Mouse (Mus musculus) cortical plate, adult 2 months (tissue): ENCODE measurements around the gene Ctrc.

Experiments
- CTCF ChIP-seq: fragments of 200-500 bp; IDR thresholded peaks from 2 replicates; pipeline ENCODE4 v1.5.1; 2011; ENCODE audit warnings: mild to moderate bottlenecking, control low read depth, low read length; ENCODE audit not compliant: insufficient read depth; ENCODE audit errors: extremely low read depth
- POLR2A ChIP-seq: fragments of 200-500 bp; IDR thresholded peaks from 2 replicates; pipeline ENCODE4 v1.6.1; 2011; ENCODE audit warnings: mild to moderate bottlenecking, low read length, control low read depth; ENCODE audit not compliant: insufficient read depth; ENCODE audit errors: extremely low read depth

GRCm38 (mm10) chr4:141867498-141867897, 21.3 kb upstream of the Ctrc start:
- TF ChIP-seq POLR2A: no peak
- TF ChIP-seq CTCF: no peak
